Mouse (Mus musculus) urinary bladder, adult 18-20 months (tissue): Measurements from ENCODE around the gene Lrrk2.

Experiments used
- DNase-seq, 2 experiments: peaks; one replicate each; pipeline ENCODE4 v3.0.0; 2022; ENCODE audit warnings: low spot score in 2 of 2, mixed read lengths in 2 of 2

Gene Lrrk2

DNA sequence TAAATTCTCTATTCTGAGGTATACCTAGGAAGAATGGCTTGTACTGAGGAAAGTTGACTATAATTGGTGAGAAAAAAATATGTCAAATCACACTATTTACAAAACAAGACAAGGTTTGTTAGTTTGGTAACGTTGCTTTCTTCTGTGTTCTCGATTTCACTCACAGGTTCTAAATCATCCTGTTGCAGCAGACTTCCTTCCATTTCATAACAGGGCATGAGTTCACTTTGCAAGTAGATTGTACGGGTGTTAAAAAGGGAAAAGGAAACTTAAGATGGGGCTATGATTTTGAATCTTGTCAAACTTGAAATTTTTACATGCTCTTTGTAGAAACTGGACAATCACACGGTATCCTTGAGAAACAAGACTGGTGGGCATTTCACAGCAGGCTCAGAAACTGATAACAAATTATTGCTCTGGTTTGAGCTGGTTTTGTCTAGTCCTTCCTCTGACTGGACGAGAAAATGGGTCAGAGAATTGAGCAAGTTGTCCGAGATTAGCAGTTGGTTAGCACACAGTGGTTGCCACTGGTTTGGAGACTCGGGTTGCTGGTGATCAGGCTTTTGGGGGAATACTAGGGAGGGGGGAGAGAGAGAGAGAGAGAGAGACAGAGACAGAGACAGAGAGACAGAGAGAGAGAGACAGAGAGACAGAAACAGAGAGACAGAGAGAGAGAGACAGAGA, 13.0 kb downstream of the Lrrk2 start:
- no peak for DNase-seq

DNA sequence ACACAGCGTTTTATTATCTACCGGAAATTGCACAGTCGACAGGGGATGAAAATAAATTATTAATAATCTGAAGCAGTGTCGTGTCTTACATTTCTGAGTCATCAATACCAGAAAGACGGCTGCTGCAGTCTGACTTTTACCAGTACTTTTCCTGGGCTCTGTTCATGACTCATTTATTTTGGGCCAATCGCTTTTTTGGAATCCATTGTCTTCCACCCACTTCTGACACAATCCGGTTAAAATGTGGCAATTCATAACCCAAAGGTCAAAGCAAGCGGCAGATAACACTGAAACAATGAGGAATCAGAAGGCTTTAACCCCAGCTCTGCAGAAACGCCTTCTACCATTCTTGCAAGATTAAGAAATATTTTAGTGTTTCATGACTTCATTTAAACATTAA, 17.7 kb downstream of the Lrrk2 start:
- DNase-seq = peak in 1 of 2 experiments; percentile 15

DNA sequence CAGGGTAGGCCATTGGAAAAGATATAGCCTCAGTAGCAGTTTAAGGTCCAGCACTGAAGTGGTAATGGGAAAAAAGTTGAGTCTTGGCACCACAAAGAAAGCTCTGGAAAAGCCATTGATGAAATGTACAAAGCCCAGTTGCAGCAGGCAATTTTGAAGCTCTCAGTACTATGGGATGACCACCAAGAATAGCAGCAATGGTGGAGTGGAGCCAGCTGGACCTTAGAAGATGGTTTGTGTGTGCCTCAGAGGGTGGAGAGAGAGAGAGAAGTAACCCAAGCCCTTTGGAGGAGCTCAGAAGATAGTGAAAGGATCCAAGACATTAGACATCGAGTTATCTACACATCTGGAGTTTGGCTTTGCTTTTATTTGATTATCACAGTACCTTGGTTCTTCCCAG, 20.1 kb downstream of the Lrrk2 start:
- no peak for DNase-seq

DNA sequence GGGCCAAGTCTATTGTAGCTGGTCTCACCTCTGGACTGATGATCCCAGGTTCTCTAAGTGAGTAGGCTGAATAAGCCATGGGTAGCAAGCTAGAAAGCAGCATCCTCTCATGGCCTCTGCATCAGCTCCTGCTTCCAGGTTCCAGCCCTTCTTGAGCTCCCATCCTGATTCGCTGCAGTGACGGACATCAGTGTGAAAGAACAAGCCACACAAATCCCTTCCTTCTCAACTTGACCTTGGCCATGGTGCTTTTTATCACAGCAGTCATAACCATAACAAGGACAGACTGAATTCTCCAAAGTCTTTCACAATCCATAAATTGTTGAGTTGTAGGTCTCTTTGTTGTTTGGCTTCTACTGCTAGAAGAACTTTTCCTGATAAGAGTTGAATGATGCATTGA, 20.9 kb downstream of the Lrrk2 start:
- DNase-seq = no peak

DNA sequence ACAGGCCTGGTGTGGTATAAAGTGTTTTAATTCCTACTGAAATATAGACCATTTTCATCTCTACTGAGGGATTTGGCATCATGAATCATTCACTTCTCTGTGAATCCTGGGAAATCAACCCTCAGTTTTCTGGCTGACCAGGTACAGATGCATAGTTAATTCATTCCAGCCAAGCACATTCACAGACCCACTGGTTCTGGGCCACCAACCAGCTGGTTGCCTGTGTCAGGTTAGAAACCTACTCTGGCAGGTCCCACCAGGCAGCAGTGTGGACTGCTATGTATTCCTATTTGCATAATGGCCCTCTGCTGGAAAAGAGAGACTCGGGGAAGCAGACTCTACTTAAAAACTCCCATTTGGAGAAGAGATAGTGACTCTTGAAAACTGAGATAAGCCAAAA, 27.9 kb downstream of the Lrrk2 start:
- DNase-seq = no peak

DNA sequence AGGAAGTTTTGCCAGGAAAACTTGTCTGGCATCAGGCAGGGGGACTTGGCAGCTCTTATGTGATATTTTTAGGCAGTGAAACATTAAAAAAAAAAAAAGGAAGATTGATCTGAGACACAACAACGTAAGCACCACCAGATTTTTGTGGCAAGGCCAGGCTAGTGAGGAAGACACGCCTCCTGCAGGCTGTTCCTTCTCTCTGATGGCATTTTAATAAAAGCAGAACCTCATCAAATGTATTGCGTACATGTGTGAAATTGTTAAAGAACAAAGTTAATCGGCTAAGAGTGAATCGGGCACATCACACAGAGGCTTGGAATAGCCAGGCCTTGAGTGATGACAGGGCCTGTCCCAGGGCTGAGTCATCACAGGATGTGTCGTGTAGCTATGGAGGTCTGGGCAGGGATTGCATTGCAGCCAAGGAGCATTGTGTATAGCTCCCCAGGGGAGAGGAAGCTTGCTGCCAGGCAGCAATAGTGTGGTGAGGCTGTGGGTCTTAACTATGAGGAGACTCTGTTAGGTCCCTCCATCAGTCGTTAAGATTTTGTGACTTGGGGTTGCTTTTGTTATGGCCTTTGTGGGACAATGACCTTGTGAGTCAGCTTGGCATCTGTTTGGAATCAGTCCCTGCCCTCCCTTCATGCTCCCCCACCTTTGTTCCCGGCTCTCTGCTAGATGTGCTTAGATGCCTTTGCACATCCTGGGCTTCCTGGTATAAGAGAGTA, 30.2 kb downstream of the Lrrk2 start:
- no peak for DNase-seq

DNA sequence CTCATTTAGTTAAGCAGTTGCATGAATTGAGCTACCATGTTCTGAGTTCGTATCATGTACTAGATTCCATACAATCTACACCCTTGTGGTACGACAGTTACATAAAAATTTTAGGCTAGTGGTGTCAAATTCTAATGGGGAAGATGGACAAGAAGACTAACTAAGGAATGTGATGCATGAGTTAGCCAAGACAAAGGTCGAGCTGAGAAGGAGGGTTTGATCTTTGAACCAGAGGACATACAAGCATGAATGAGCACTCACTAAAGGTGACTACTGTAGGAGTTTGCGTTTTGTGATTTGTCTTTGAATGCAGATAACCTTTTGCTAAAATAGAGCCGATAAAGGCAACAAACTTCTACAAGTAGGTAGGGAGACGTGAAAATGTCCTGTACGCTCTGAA, 31.1 kb downstream of the Lrrk2 start:
- no peak for DNase-seq

DNA sequence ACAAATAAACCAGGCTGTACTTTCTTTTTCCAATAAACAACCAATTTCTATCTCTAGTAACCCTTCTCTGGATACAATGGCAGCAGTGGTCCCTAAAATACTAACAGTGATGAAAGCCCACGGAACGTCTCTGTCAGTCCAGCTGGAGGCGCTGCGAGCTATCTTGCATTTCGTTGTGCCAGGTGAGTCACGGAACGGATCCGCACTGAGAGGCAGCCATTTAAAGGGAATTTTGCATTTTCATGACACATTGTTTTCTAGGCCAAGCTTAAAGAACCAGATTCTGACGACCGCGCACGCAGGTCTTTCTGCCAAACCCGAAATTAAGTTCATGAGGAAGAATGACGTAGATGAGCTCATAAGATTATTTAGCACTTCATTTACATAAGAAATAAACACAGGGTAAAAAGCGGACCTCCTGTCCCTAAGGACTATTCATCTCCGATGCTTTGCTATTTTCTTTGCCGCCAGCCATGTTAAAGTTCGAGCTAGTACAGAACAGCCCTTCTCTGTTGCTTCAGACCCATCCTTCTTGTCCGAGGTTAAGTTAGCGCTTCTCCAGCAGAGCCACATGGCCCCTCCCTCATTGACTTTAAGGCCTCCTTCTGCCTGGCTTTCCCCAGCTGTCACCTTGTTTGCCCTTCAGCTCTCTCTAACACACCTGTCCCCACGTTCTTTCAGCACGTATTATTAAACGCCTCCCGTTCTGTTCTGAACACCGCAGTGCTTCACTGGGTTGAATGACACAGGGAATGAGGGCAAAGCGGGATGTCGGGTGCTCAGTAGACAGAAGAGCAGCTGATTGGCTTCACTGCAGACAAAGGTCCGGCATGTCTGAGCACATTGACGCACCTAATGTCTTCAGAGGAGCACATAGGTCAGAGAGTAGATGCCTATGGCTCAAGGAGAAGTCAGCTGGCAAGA, 36.5 kb downstream of the Lrrk2 start:
- no peak for DNase-seq

DNA sequence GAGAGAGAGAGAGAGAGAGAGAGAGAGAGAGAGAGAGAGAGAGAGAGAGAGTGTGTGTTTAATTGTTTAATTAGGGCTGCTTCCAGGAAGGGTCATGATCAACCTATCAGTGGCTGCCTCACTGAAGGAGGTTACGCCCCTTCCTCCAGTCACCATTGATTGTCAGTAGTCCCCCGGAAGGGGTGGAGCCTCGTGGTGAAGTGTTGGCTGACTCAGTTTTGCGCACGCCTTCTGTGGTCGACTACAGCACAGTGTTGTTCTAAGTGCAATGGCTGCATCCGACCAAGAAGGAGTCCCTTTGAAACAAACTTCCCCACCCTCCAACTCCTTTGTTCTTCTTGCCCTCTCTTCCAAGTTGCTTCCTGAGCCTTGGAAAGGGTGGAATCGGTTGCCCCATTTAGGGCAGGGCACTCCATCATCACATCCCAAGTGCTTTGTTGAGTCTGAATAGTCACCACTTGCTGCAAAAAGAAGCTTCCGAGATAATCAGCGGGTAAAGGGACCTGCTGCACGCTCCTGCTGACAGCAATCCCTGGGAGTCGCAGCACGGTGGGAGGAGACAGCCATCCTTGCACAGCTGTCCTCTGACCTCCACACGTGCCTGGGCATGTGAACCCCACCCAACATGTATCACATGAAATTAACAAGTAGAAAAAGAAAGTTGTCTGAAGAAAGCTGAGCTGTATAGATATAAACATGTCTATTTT, 62.4 kb downstream of the Lrrk2 start:
- DNase-seq = no peak

DNA sequence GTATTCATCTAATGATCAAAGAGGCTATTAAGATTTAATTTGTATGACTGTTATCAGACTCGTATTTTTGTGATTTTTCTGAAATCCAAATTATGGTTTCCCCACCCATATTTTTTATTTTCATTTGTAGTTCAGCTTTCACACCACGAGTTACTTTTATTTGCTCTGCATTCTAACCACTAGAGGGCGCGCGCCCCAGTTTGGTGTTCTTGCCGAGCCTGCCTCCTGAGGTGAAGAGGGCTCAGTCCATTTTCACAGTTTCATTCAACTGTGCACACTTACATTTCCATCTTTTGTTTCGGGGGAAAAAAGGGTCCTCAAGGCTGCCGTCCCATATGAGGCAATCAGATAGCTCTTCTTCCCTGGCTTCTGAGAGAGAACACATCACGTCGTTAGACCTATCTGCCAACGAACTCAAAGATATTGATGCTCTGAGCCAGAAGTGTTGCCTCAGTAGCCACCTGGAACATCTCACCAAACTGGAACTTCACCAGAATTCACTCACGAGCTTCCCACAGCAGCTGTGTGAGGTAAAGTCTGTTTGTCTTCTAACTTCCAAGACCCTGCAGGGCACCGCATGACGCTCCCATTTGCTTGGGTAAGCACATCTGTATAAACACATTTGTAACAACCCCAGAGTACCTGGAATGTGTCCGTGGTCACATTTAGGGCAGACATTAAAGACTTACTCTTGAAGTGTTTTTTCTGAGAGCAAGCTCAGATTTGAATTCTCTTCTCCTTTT, 64.0 kb downstream of the Lrrk2 start:
- peak in 1 of 2 experiments; percentile 17 for DNase-seq

DNA sequence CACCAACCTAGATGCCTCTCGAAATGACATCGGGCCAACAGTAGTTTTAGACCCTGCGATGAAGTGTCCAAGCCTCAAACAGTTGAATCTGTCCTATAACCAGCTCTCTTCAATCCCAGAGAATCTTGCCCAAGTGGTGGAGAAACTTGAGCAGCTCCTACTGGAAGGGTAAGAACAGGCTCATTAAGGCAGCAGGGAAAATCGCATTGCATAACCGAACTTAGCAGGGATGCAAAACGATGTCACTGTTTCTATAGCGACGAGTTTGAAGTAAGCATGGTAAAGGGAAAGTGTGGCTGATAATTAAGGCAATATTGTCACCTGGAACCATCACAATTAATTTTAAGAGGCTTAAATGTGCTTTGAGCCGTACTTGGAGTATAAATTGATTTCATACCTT, 65.8 kb downstream of the Lrrk2 start:
- no peak for DNase-seq

DNA sequence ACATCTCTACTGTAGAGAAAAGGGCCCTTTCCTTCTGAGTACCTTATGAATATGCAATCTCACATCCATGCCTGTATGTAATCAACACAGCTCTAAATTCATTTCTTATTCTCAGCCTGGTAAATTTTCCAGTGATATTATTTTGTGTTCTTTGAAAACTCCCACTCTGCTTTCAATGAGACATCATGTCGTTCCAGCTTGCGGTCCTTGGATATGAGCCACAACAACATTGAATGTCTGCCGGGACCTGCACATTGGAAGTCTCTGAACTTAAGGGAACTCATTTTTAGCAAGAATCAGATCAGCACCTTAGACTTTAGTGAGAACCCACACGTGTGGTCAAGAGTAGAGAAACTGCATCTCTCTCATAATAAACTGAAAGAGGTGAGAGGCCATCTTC, 72.5 kb downstream of the Lrrk2 start:
- DNase-seq = no peak

DNA sequence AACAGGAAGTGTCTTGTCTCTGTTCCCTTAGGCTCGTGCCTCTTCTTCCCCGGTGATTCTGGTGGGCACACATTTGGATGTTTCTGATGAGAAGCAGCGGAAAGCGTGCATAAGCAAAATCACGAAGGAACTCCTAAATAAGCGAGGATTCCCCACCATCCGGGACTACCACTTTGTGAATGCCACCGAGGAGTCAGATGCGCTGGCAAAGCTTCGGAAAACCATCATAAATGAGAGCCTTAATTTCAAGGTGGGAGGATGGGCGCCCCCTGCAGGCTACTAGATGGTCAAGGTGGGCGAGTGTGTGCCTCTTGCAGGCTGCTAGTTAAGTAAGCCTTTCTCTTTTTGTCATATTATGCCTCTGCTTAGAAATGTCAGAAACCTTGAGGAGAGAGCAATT, 79.1 kb downstream of the Lrrk2 start:
- no peak for DNase-seq

DNA sequence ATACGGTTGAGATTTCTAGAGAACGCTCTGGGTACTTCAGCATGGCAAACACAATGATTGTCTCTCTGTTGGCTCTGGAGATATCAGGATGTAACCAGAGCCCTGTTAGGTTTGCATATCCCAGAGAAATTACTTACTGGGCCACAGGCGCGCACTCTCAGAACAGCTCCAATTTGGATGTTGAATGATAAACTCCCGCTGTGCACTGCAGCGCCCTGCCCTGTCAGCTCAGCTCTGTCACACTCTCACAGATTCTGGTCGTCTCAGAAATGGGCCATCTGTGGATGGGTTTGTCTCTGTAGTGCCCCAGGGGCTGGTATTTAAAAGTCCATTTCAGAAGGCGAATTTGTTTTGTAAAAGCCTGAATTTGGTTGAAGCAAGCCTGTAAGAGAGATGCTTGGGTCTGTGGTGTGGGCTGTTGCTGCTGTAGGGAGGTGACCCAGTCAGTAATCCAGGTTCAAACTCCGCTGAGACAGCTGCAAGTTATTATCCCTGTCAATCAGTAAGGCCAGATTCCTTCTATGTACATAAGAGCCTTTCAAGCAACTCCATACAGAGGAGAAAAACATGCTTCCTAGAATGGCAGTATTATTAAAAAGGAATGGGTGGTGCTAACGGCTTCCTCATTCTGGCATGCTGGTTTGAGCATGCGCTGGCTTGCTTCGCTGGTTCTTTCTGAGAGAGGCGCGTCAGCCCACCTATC, 80.6 kb downstream of the Lrrk2 start:
- DNase-seq = no peak

DNA sequence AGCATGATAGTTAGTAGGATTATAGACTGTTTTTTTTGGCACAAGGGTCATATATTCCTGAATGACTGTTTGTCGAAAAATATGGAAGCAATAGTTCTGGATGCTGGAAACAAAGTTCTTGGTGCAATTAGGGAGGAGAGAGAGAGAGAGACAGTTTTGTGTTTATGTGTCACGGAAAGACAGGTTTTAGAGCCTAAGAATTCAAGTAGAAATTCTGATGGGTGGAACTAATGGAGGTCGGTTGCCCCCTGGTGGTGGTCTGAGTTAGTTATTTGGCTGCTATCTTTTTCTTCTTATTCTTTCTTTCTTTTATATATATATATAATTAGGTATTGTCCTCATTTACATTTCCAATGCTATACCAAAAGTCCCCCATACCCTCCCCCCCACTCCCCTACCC, 81.6 kb downstream of the Lrrk2 start:
- peak; percentile 10 to 36 for DNase-seq

DNA sequence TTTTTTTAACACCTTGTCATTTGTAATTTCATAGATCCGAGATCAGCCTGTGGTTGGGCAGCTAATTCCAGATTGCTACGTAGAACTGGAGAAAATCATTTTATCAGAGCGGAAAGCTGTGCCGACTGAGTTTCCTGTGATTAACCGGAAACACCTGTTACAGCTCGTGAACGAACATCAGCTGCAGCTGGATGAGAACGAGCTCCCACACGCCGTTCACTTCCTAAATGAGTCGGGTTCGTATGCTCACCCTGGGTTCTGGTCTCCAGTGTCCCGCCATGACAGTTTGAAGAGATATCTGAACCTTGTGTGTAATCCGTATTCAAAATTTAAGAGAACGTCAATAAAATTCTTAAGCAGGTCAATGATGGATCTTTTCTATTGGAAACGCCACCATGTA, 82.8 kb downstream of the Lrrk2 start:
- no peak for DNase-seq

DNA sequence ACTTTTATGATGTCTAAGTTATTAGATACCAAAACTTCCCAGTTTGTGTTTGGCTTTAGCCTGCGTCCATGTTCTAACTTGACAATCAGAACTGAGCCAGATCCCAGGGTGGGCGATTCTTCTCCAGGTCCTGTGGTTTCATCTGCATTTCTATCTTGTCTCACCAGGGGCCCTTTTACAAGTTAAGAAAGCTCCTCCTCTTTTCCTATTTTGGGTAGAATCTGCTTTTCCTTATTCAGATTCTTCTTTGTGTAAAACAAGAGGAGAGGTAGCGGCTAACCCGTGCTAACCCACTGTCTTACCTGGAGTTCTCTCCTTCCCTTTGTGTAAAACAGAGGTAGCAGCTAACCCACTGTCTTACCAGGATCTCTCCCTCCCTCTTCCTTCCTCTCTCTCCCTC, 99.1 kb downstream of the Lrrk2 start:
- no peak for DNase-seq

DNA sequence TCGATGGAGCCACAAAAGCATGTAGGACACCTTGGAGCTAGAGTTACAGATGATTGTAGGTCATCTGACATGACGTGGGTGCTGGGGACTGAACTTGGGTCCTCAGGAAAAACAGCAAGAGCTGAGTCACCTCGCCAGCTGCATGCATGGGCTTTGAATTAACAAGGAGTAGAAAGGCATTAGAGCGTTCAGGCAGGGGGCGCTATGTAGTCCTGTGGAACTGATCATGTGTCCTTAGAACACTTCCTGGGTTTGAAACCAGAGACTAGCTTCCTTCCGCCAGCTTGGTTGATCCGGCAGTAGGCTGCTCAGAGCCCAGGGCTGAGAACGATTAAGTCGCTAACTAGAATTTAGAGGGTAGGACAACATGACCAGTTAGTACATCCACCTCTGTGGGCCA, 106.2 kb downstream of the Lrrk2 start:
- no peak for DNase-seq

DNA sequence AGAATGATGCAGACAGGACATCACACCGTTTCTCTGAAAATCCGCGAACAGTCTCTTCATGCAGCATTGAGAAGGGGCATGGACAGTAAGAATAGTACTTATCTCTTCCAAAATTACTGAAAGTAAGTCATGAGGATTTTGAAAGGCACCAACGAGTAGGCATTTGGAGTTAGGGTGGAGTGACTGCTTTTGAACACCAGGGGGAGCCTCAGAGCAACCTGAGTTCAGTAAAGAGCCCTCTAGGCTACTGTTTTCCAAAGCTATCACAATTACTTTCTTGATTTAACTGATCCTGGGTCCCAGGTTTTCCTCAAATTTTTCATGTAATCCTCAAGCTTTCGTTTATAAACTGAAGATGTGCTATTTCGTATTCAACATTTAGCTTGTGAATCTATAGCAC, 108.2 kb downstream of the Lrrk2 start:
- peak in 1 of 2 experiments; percentile 5 for DNase-seq

DNA sequence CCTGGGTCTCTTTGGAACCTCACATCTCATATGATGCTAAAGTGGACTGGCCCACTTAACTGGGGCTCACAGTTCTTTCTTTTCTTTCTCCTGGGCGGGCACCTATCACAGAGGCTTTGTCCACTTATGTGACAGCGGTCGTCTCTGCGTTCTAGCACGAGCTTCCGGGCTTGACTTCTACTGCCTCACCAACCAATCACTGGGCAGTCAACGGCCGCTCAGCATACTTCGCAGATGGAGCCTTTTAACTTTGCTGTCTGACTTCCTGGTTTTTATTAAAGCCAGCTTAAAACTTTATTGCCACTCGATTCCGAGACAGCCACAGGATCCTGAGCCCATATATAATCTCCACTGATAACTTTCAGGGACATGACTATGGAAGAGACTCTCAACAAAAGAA, 115.4 kb downstream of the Lrrk2 start:
- DNase-seq = no peak

DNA sequence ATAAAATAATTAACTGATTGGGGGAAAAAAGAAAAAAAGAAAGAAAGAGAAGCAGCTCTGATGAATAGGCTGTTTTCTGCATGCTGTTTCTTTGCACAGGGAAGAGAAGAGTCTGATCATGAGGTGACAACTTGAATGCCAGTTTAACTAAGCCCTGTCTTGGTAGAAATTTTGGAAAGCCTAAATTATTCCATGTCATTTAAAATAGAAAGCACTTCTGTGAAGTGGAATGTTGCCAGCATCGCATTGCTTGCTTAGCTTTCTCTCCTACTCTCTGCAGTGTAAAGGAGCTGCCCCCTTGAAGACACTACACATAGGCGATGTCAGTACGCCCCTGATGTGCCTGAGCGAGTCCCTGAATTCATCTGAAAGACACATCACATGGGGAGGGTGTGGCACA, 133.5 kb downstream of the Lrrk2 start:
- DNase-seq = no peak
